Mouse (Mus musculus): Measurements from ENCODE around the gene Hist1h2bn. TPM values are rescaled to one million over a fixed set of nuclear protein-coding genes. Genes with fewer than 3 reads are reported as not detected.
"Not testable (repeated sequence)": the region's sequence is repeated elsewhere in the genome, so short reads cannot be mapped to it uniquely, and the experiment has no call there.

The Hist1h2bn gene
- total RNA-seq, 2 experiments from 2014 or later: 34.2 to 84.3 TPM

DNA sequence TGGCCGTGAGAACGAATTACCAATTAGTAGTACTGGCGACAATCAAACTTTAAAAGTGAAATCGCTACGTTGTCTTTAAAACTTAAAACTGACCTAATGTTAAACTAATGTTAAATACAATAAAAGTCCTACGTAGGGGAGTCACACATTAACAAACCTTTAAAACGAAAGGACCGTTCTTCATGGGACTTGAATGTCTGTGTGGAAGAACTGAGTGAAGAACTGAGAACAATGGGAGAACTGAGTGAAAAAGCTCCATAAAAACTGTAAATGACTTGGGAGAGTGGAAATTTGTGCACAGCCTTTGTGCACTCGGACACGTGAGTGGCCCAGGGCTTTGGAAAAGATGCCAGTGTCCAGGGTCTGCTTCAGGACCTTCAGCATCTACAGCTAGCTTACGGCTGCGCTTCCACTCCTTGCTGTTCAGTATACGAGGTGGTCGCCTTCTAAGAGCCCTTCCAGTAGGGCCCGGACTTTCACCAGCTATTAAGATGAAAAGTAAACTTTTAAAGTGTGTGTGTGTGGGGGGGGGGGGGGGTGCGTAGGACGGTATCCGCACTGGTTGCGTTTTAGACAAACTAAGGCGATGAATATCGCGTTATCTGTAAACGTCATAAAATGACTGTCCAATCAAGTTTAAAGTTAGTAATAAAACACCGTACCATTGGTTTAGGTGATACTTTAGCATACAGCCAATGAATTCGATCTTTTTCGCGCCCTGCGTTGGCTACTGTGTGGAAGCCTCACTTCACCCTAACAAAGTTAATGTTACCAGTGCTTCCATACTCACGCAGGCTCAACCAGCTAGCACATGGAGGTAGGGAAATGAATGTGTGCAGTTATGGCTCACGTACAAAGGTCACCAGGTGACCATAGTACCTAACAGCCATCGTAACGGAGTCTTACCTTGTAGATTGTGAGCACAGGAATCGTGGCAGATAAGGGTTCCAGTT lies 25.2 kb downstream of the Hist1h2bn start:
- peak; percentile 49 to 72 for DNase-seq
- intact Hi-C loops (cut with DNase I): loop anchor here (2.0 kb wide), 1 partner anchor 26 kb away; the partner anchor contains the start of gene Hist1h2ak

DNA sequence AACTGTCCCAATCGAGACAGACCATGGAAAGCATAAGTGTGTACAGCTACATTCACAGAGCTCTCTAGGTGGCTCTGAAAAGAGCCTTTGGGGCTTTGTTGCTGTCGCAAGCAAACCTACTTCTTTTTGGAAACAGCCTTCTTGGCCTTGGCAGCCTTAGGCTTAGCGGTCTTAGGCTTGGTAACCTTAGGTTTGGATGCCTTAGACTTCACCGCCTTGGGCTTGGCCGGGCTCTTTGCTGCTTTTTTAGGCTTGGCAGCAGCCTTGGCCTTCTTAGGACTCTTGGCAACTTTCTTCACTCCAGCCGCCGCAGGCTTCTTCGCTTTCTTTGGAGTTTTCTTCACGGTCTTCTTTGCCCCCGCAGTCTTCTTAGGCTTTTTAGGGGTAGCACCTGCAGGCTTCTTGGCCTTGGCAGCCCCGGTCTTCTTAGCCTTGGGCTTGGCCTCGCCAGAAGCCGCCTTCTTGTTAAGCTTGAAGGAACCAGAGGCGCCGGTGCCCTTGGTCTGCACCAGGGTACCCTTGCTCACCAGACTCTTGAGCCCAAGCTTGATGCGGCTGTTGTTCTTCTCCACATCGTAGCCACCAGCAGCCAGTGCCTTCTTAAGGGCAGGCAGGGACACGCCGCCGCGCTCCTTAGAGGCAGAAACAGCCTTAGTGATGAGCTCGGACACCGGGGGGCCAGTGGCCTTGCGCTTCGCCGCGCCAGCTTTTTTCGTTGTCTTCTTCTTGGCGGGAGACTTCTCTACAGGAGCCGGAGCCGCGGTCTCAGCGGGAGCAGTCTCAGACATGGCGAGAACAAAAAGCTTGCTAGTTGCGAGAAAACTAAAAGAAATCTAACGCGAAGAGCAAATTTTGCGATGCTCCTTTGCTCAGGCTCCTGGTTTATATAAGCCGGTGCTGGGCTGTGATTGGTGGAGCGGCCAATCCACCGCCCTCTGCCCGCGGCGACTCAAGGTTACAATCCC lies 26.1 kb downstream of the Hist1h2bn start, which contains the start of gene Hist1h1b:
Hist1h1b (minus strand) TSS at position 859 of the 965 bp plus-strand sequence.
- intact Hi-C loops (cut with DNase I): loop anchor here (2.0 kb wide), 2 partner anchors 27 to 69 kb away; partner anchors contain the start of gene Hist1h2ak

DNA sequence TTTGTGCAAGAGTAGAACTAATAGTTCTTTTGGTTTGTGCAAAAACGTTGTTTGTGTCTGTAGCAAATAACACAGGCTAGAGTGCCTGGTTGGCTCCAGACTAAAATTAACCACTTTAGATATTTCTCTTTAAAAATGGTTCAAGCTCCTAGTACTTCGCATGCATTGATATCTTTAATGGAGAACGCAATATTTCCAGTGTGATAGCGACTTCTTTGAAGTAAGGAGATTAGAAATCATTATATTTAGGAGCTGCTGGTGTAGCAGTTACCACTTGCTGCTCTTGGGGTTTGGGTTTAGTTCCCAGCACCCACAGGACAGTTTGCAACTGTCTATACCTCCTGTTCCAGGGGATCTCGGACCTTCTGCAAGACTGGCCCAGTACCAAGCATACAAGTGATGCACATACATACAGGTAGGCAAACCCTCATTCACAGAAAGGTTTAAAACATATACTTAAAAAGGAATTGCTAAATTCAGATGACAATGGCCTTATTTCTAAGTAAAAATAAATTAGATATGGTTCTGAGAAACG lies 27.2 kb downstream of the Hist1h2bn start:
- DNase-seq: no peak
- intact Hi-C loops (cut with DNase I): loop anchor here (2.0 kb wide), 1 partner anchor 70 kb away; no protein-coding TSS in a partner anchor

More for the DNA sequence above, 26.1 kb downstream of the Hist1h2bn start, which contains the start of gene Hist1h1b:
- peak; percentile 53 to 56 for DNase-seq

DNA sequence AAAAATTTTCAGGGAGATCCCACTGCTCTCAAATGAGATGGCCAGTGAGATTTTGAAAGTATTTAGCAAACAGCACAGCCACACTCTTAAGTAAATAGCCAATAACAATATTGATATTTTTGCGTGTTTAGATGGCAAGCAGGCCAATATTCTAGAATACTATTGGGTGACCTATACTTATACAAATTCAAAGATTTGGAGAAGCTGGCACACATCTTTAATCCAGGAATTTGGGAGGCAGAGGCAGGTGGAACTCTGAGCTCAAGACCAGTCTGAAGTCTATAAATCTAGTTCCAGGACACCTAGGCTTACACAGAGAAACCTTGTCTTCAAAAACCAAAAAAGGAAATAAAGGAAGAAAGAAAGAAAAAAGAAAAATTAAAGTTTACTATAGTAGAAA lies 27.7 kb downstream of the Hist1h2bn start:
- intact Hi-C loops (cut with DNase I): loop anchor here (2.0 kb wide), 1 partner anchor 71 kb away; no protein-coding TSS in a partner anchor
- DNase-seq: no peak

GRCm38 (mm10) chr13:21782361-21783254 lies 28.7 kb downstream of the Hist1h2bn start:
- DNase-seq: peak in 1 of 2 experiments; percentile 20
- intact Hi-C loops (cut with DNase I): not testable (repeated sequence)

DNA sequence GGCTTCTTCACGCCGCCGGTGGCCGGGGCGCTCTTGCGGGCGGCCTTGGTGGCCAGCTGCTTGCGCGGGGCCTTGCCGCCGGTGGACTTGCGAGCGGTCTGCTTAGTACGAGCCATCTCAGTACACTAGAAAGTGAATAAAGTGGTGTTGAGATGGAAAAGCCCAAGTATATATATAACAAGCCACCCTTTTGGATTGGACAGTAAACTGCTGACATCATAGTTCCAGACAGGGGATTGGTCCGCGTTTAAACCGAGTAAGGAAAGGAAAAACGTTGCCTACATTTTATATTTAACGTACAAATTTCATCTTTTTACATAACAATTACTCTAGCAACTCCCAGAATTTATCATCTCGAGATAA lies 29.3 kb downstream of the Hist1h2bn start, which contains the start of gene Hist1h3i:
Hist1h3i (minus strand) TSS at position 116 of the 363 bp plus-strand sequence.
- intact Hi-C loops (cut with DNase I): no loop called here

DNA sequence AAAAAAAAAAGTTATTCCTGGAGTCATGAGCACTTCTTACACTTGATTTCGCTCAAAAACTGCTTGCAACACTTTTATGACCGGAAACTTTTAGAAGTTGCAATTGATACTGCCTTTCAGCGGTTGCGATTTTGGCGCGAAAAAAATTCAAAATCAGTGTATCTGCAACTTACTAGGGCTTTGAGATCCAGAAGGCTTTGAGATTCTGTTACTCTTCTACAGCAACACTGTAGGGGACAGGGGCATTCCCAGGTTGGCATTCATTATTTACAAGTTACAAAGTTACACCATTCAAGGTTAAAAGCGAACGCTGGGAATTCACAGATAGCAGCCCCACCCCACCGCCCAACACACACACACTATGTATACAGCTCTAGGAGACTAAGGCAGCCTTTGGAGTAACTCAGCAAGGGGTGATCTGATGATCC lies 29.8 kb downstream of the Hist1h2bn start:
- intact Hi-C loops (cut with DNase I): no loop called here
- peak; percentile 3 to 24 for DNase-seq

More for the DNA sequence above, 29.3 kb downstream of the Hist1h2bn start, which contains the start of gene Hist1h3i:
- DNase-seq: peak; percentile 22 to 49

DNA sequence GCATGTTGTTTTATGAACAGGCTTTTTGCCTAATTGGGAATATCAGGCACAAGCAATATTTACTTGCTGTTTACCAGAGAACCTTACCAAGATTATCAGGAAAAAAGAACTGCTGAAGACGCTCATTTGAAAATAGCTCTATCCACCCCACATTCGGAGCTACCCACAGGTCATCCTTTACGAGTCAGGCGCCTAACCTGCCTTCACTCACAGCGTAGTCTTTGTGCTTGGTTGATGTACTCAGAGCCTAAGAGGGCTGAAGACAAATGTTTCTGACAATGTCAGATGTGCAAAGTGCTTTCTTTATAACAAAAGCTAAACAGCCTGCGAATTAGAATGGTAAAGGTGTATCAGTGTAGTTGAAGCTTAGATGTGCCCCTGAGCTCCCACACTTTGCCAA lies 30.4 kb downstream of the Hist1h2bn start:
- intact Hi-C loops (cut with DNase I): no loop called here
- no peak for DNase-seq

- intact Hi-C loops (cut with DNase I): no loop called here
- DNase-seq: no peak
These were observed 32.4 kb downstream of the Hist1h2bn start for GRCm38 (mm10) chr13:21786189-21786898.

GRCm38 (mm10) chr13:21786899-21787629 lies 33.1 kb downstream of the Hist1h2bn start, which contains the start of the genes Hist1h2an and Hist1h2bp:
TSS of gene Hist1h2an (minus strand) at chr13:21787218.
TSS of gene Hist1h2bp (plus strand) at chr13:21787461.
- intact Hi-C loops (cut with DNase I): not testable (repeated sequence)
- DNase-seq: peak; percentile 77 to 87

DNA sequence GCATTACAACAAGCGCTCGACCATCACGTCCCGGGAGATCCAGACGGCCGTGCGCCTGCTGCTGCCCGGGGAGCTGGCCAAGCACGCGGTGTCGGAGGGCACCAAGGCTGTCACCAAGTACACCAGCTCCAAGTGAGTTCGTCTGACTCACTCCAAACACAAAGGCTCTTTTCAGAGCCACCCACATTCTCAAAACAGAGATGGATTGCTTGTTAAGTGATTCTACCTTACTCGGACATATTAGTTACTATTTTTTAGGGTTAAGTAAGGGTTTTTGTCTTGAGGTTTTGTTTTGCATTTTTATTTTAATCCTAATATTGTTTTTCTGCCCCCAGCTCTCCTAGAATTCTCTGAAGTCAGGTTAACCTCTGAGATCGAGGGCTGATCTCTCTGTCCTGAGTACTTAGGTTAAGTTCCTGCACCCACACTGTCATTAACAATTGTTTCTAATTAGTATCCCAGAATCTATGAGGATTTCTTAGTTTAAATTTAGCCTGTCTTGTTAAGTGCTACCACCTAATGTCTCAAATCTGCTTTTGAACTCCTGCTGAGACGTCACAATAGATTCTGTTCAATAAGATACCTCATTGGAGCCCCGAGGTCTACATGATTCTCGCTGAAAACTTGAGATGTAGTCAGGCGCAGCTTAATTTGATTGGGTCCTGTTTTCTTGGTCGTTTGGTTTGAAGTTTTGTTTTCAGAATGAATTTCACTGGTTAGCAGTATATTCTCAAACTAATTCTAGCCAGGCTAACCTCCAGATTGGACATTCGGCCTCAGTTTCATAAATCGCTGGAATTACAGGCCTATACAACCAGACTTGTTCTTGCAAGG lies 34.1 kb downstream of the Hist1h2bn start:
- intact Hi-C loops (cut with DNase I): no loop called here
- no peak for DNase-seq

DNA sequence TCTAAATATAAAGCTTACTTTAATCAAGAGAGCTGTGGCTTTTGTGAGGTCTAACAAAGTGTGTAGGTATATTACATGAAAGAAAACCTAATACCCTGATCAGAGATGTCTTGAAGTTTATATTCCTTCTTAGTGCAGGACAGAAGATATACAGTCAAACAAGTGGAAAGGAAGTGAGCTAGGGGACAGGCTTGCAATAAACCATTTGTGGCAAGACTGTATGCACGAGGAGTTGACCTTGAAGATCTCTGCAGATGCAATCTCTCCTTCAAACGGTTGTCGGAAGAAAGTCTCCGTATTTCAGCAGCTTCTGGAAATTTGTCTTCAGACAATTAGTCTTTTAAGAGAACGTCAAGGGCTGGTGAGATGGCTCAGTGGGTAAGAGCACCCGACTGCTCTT lies 36.0 kb downstream of the Hist1h2bn start:
- intact Hi-C loops (cut with DNase I): loop anchor here (10.0 kb wide), 1 partner anchor 55 kb away; no protein-coding TSS in a partner anchor

DNA sequence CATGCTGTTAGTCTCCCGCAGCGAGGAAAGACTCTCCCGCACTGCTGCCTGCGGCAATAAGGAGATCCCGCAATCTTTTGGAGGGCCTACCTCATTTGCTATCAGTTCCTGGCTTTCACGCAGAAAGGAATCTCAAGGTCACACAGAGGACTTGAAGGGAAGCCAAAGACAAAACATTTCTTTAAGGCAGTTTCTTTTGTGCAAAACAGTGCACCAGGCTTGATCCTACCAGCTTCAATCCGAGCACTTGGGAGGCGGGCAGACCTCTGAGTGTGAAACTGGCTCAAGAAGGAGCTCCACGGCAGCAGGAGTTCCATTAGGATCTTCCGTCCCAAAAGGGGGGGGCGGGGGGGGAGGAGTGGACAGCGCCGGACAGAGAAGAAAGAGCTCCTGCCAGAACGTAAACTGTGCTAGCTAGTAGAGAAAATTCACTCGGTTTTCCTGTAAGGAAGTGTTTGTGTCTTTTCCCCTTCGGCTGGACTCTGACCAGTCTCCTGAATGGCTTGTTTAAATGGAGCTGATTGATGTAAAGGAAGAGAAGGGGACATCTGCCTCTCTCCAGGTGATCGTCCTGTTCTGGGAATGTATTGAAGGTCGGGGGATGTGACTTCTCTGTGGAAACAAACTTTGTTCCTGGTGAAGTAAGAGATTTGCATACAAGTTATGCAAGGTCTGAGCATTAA lies 36.8 kb downstream of the Hist1h2bn start:
- no peak for DNase-seq
- intact Hi-C loops (cut with DNase I): loop anchor here (10.0 kb wide), 1 partner anchor 54 kb away; no protein-coding TSS in a partner anchor

More for the DNA sequence above, 36.0 kb downstream of the Hist1h2bn start:
- no peak for DNase-seq

- intact Hi-C loops (cut with DNase I): loop anchor here (10.0 kb wide), 1 partner anchor 49 kb away; no protein-coding TSS in a partner anchor
- DNase-seq: no peak
These were observed 41.7 kb downstream of the Hist1h2bn start for GRCm38 (mm10) chr13:21795584-21795983.

DNA sequence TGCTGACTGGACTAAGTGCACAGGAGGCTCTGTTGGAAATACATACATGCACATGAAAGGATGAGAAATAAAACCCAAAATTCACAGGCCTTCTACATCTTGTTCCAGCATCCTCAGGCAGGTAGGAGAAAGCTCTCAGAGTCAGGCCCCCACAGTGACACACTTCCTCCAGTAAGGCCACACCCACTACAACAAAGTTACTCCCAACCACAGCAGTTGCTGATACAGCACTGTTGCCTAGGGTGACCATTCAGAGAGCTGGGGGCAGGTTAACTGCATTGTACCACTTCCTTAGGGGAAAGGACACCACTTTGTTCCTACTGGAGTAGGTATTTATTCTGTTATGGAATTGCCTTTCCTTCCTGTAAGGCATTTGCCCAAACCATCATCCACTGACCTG lies 43.2 kb downstream of the Hist1h2bn start:
- DNase-seq: not testable (repeated sequence)
- intact Hi-C loops (cut with DNase I): loop anchor here (10.0 kb wide), 1 partner anchor 48 kb away; no protein-coding TSS in a partner anchor

- DNase-seq; intact Hi-C loops (cut with DNase I): not testable (repeated sequence)
These were observed 49.1 kb downstream of the Hist1h2bn start for GRCm38 (mm10) chr13:21803058-21803457.
